Mouse (Mus musculus): ENCODE data around the gene Lancl3.
"Not testable (repeated sequence)": the region's sequence is repeated elsewhere in the genome, so short reads cannot be mapped to it uniquely, and the experiment has no call there.

The Lancl3 gene

DNA sequence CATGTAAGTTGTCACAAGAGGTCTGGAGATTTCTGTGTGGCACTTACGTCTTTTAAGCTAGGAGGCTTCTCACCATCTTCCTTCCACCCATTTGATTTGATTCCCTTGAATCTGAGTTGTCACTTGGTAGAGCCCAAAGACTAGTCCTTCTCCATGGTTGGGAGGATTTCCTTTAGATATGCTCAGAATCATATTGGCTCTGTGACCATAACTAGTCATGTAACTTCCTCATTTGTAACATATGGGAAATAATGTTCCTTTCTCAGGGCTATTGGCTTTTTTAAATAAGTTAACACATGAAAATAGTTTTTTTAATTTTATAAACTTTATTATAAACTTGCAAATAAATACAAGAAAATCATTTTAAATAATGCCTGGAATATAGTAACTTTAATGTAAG is 59.6 kb downstream of the Lancl3 start:
- DNase-seq (ENCODE audit: low read depth), result no peak

DNA sequence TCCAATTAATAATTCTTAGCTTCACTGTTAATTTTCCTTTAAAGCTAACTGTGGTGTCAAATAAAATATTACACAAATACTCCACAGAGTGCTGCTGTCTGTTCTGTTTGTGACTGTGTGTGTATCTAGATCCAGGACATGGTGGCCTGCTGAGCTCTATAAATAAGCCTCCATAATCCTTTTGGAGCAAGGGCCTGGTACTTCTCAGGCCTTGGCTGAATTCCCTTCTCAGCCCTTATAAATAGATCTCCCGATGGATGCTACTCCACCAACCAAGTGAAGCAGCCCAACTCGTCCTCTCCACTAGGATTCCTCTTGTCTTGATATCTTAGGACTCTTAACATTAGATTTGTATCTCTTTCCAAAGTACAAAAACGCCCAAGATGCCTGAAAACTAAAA is 71.4 kb downstream of the Lancl3 start:
- DNase-seq (ENCODE audit: low read depth), result no peak

DNA sequence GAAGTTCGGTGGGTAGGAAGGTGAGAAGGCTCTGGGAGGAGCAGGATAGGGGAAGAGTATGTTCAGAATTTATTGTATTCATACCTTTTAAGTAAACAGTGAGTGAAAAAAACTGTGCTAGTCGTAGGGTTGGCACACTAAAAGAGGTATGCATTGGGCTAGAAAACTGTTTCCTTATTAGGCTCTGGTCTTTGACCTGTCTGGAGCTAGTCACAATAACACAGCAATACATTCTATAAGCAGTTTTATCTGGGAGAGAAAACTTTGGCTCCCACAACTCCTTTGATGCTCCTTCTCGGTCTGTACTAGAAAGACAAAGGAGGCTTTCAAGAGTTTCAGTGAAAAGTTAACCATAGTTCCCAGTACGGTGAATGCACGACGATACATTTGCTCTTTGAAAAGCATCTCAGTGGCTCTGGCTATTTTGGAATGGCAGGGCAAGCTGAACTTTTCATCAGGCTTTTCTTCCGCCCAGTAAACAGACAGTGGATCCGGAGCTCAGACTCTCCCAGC is 72.3 kb downstream of the Lancl3 start:
- DNase-seq (ENCODE audit: low read depth), result no peak

DNA sequence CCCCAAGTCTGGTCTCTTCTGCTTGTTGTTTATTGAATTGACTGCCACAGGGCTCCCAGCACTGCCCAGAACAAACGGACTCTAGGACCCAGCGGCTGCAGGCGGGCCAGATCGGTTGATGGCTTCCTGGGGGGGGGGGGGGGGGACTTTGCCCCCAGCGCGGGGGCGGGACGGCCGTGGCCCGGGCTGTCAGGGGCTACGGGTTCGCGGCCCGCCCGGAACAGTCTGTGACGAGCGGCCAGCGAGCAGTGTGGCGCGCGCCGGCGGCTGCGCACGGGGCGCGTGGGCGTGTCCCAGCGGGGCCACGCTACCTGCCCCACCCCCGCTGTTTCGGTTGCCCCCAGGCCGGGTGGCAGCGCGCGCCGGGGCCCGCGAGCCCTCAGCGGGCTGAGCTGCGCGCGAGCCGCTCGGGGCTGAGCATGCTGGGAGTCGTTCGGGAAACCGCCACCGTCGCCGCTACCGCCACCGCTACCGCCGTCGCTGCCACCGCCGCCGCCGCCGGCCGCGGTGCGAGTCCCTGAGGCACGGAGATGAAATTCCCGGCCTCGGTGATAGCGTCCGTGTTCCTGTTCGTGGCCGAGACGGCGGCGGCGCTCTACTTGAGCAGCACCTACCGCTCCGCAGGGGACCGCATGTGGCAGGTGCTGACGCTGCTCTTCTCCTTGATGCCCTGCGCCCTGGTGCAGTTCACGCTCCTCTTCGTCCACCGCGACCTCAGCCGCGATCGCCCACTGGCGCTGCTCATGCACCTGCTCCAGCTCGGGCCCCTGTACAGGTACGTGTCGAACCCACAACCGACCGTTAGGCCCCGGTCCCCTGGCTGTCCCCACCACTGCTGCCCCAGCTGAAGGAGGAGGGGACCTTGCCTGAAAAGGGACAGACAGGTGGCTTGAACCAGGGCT is 73.0 kb downstream of the Lancl3 start, which contains the start of gene Xk:
Xk (plus strand) TSS at position 297 of the 902 bp plus-strand sequence.
- DNase-seq (ENCODE audit: low read depth), result peak; percentile 64

GRCm38 (mm10) chrX:9273377-9274002 is 73.8 kb downstream of the Lancl3 start:
- DNase-seq (ENCODE audit: low read depth), result peak; percentile 23

- no peak for DNase-seq (ENCODE audit: low read depth)
These were observed 74.6 kb downstream of the Lancl3 start for GRCm38 (mm10) chrX:9274321-9274720.

DNA sequence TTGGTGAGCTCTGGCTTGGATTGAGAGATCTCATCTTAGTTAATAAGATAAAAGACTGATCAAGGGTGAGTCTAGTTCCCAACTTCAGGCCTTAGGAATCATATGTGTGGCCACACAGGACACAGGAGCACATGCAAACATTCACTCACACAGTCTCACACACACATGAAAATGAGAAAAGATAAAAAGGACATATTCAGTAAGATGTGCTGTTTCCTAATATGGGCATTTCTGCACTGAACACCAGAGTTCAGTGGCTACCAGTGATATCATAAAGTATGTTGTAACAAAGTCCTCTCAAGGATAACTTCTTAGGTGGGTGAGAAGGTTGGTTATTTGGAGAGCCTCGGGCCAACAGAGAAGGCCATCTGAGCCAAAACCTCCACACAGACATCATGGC is 83.8 kb downstream of the Lancl3 start, which contains the start of gene H2al1m:
H2al1m (plus strand) TSS at position 301 of the 400 bp plus-strand sequence.
- DNase-seq (ENCODE audit: low read depth), result not testable (repeated sequence)

- not testable (repeated sequence) for DNase-seq (ENCODE audit: low read depth)
These were observed 93.6 kb downstream of the Lancl3 start for GRCm38 (mm10) chrX:9293140-9293829.

DNA sequence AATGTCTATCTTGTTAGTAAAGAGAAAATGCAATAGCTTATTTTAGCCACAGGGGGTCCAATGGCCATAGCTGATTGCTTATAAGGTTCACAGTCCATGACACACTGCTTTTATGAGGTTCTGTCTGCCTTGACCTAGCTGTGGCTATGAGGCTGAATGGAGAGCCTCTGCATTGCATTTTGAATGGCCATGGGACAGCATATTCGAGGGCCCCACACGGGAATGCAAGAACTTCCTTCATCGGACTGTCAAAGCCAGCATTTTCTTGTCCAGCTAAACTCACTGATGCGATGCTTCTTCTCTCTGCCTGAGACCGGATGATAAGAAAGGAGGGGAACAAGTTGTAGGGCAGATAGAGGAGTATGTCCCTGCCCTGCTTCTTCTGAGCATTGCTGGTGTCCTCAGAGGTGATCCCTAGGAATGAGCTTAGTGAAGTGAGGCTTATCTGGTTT is 98.7 kb downstream of the Lancl3 start:
- no peak for DNase-seq (ENCODE audit: low read depth)

DNA sequence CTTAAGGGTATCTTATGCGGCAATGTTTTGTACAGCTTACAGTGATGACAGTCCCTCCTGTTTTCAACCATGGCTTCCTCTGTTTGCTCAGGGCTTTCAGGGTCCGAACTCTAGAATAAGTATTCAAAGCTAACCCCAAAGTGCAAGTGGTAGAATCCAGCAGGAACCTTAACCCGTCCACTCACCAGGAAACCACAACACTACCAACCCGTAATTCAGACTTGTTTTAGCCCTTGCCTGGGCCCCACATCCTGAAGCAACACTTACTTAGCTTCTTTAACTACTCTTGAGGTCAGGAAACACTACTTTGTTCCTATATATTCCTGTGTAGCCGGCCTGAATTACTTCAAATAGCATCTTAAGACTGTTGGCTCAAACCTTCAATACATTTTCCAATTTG is 103.1 kb downstream of the Lancl3 start:
- DNase-seq (ENCODE audit: low read depth), result no peak

GRCm38 (mm10) chrX:9303455-9303854 is 103.8 kb downstream of the Lancl3 start:
- no peak for DNase-seq (ENCODE audit: low read depth)

- not testable (repeated sequence) for DNase-seq (ENCODE audit: low read depth)
These were observed 116.8 kb downstream of the Lancl3 start for GRCm38 (mm10) chrX:9316457-9316856.
